Mouse (Mus musculus): ENCODE measurements around the gene Mpo. TPM values are rescaled to one million over a fixed set of nuclear protein-coding genes. Genes with fewer than 3 reads are reported as not detected.

Mpo gene
- polyA plus RNA-seq, 1 experiment from 2014 or later, result 6.1 TPM

DNA sequence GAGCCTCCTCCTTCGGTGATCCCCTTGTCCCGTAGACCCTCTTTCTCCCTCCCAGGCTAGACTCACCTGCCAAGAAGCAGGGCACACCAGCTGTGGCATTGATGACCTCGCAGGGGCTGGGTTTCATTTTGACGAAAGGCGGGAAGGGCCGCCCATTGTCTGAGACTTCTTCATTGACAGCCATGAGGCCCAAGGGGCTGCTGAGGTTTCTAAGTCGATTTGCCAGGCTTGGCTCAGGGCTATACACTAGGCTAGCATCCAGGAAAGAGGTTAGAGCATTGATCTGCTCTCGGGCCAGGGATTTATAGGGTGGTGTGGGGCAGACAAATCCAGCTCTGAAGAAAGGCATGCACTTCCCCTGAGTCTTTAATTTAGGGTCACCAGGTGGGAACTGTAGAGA lies 21.4 kb downstream of the Mpo start:
- H3K9me3 ChIP-seq (ENCODE audit: control insufficient read depth, low read length), result no peaks in the 10 kb centered on the region
- WGBS, result 70% methylated on average over 8 of the region's 8 CpGs
- no peak overlapping the region for H3K27ac ChIP-seq (ENCODE audit: low read length)
- no peak overlapping the region for H3K4me2 ChIP-seq (ENCODE audit: low read depth, low read length)
- peaks cover 5% of the 10 kb centered on the region; the same call in 1 of the 2 replicates for H3K27me3 ChIP-seq (replicated peaks; ENCODE audit: control insufficient read depth, insufficient read depth, low read length)
- no peak for ATAC-seq
- H3K36me3 ChIP-seq (ENCODE audit: control insufficient read depth, insufficient read depth, low read length), result no peaks in the 10 kb centered on the region
- H3K4me1 ChIP-seq (ENCODE audit: control insufficient read depth, insufficient read depth, low read length), result no peaks in the 10 kb centered on the region
- no peak overlapping the region for H3K9ac ChIP-seq (ENCODE audit: low read depth, low read length)
- no peak overlapping the region for H3K4me3 ChIP-seq (ENCODE audit: low read length)

- Histone ChIP-seq H3K4me2 (ENCODE audit: low read depth, low read length) (peak overlapping the region; percentile 56), H3K27me3 (replicated peaks; ENCODE audit: control insufficient read depth, insufficient read depth, low read length) (peaks cover 5% of the 10 kb centered on the region; the same call in 1 of the 2 replicates), H3K36me3 (ENCODE audit: control insufficient read depth, insufficient read depth, low read length) (no peaks in the 10 kb centered on the region), H3K27ac (ENCODE audit: low read length) (no peak overlapping the region), H3K9ac (ENCODE audit: low read depth, low read length) (peak overlapping the region; percentile 31; the same call in 1 of the 2 replicates), H3K4me1 (ENCODE audit: control insufficient read depth, insufficient read depth, low read length) (no peaks in the 10 kb centered on the region), H3K4me3 (ENCODE audit: low read length) (peak overlapping the region; percentile 42), H3K9me3 (ENCODE audit: control insufficient read depth, low read length) (no peaks in the 10 kb centered on the region)
- 3% methylated on average over 31 of the region's 31 CpGs for WGBS
- ATAC-seq, result no peak
These were observed 23.5 kb downstream of the Mpo start for GRCm38 (mm10) chr11:87816707-87817442.

DNA sequence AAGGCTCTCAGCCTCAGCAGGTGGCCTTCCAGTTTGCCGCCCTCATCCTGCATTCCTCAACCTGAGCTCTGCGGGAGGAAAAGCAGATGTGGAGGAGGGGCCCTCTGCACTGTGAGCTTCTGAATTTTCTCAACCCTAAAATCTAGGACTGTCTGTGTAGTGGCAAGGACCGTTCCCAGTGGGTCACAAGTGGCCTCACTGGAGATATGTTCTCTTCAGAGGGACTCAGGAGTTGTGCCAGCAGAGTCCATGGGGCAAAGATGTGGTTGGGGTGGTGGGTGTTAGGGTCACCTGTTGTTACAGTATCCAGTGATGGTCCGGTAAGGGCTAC lies 24.0 kb downstream of the Mpo start:
- H3K4me1 ChIP-seq (ENCODE audit: control insufficient read depth, insufficient read depth, low read length), result no peaks in the 10 kb centered on the region
- H3K4me3 ChIP-seq (ENCODE audit: low read length), result peak overlapping the region; percentile 42
- no peak overlapping the region for H3K27ac ChIP-seq (ENCODE audit: low read length)
- peaks cover 5% of the 10 kb centered on the region; the same call in 1 of the 2 replicates for H3K27me3 ChIP-seq (replicated peaks; ENCODE audit: control insufficient read depth, insufficient read depth, low read length)
- WGBS, result 35% methylated on average over 4 of the region's 4 CpGs
- no peaks in the 10 kb centered on the region for H3K9me3 ChIP-seq (ENCODE audit: control insufficient read depth, low read length)
- no peak for ATAC-seq
- no peaks in the 10 kb centered on the region for H3K36me3 ChIP-seq (ENCODE audit: control insufficient read depth, insufficient read depth, low read length)
- H3K4me2 ChIP-seq (ENCODE audit: low read depth, low read length), result peak overlapping the region; percentile 56
- peak overlapping the region; percentile 31; the same call in 1 of the 2 replicates for H3K9ac ChIP-seq (ENCODE audit: low read depth, low read length)

DNA sequence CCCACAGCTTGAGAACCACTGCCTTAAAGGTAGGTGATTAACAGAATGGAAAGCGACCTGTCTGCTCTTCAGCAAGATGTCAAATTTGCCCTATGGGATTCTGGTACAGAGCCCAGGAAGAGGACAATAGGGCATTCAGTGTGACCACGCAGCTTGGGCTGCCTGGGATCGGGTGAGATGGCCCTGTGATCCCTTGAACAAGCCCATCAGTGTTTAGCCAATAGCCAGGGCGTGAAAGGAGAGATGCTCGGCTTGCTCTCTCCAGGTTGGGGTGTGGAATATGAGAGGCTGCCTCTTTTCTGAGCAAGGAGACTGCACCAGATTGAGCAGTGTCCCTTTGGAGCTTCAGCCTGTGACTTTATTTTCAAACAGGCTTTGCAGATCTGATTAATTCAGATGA lies 28.1 kb downstream of the Mpo start:
- Histone ChIP-seq H3K9me3 (ENCODE audit: control insufficient read depth, low read length) (no peaks in the 10 kb centered on the region), H3K4me1 (ENCODE audit: control insufficient read depth, insufficient read depth, low read length) (no peaks in the 10 kb centered on the region), H3K27me3 (replicated peaks; ENCODE audit: control insufficient read depth, insufficient read depth, low read length) (no peaks in the 10 kb centered on the region), H3K4me2 (ENCODE audit: low read depth, low read length) (no peak overlapping the region), H3K9ac (ENCODE audit: low read depth, low read length) (no peak overlapping the region), H3K4me3 (ENCODE audit: low read length) (no peak overlapping the region), H3K27ac (ENCODE audit: low read length) (no peak overlapping the region), H3K36me3 (ENCODE audit: control insufficient read depth, insufficient read depth, low read length) (no peaks in the 10 kb centered on the region)
- ATAC-seq, result no peak
- WGBS, result 59% methylated on average over 5 of the region's 5 CpGs

DNA sequence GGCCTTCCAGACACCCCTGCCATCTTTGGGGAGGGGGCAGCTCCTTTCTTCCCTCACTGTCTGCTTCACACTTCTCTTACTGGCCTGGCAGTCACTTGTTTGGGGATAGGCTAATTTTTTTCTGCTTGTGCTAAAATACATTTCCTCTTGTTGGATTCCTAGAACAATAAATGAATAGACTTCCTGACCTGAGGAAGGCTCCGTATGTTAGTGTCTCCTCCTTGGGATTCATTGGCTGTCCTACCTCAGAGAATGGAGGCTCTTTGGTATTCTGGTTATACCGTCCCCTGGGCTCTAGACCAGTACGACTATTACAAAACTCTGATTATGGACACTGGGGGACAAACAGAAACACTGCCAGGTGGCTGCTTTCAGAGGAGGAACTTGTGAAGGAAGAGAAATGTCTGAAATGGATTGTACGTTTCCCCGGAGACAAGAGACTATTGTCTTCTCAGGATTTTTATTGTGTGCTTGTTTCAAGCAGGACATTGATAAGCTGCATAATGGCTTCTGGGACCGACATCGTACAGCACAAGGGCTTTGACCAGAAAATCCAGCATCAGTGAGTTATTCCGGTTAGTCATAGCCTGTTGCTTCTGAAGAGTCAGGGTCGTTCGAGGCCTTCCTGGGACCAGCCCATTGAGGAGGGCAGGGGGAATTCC lies 35.0 kb downstream of the Mpo start, which contains the start of gene Lpo:
TSS of gene Lpo (minus strand) at position 51 of the 662 bp plus-strand sequence.
- Histone ChIP-seq H3K36me3 (ENCODE audit: control insufficient read depth, insufficient read depth, low read length) (no peaks in the 10 kb centered on the region), H3K27me3 (replicated peaks; ENCODE audit: control insufficient read depth, insufficient read depth, low read length) (no peaks in the 10 kb centered on the region), H3K27ac (ENCODE audit: low read length) (no peak within 1 kb of the TSS), H3K4me2 (ENCODE audit: low read depth, low read length) (no peak within 1 kb of the TSS), H3K9me3 (ENCODE audit: control insufficient read depth, low read length) (no peaks in the 10 kb centered on the region), H3K9ac (ENCODE audit: low read depth, low read length) (no peak within 1 kb of the TSS), H3K4me1 (ENCODE audit: control insufficient read depth, insufficient read depth, low read length) (no peaks in the 10 kb centered on the region), H3K4me3 (ENCODE audit: low read length) (no peak within 1 kb of the TSS)
- no peak for ATAC-seq
- WGBS, result 45% methylated on average over 10 of the region's 10 CpGs

GRCm38 (mm10) chr11:87840676-87841075 lies 47.3 kb downstream of the Mpo start:
- Histone ChIP-seq H3K4me3 (ENCODE audit: low read length) (no peak overlapping the region), H3K9me3 (ENCODE audit: control insufficient read depth, low read length) (no peaks in the 10 kb centered on the region), H3K36me3 (ENCODE audit: control insufficient read depth, insufficient read depth, low read length) (no peaks in the 10 kb centered on the region), H3K9ac (ENCODE audit: low read depth, low read length) (no peak overlapping the region), H3K27me3 (replicated peaks; ENCODE audit: control insufficient read depth, insufficient read depth, low read length) (no peaks in the 10 kb centered on the region), H3K27ac (ENCODE audit: low read length) (no peak overlapping the region), H3K4me1 (ENCODE audit: control insufficient read depth, insufficient read depth, low read length) (no peaks in the 10 kb centered on the region), H3K4me2 (ENCODE audit: low read depth, low read length) (no peak overlapping the region)
- WGBS, result 67% methylated on average over 8 of the region's 8 CpGs
- ATAC-seq, result no peak

DNA sequence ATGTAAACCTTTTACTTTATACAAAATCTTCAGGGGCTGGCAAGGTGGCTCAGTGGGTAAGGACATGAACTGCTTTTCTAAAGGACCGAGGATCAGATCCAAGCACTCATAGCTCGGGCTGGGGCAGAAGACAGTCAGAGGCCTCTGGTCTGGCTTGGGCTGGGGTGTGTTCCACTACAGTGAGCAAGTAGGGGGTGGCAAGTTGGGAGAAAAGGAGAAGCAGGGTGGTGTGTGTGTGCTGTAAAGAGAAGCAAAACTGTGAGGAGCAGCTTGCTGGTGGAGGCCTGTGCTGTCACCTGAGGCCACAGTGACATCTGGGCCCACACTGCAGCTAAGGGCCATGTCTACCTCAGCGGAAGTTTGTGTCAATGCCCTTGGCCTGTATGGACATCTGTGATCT lies 48.1 kb downstream of the Mpo start:
- no peak for ATAC-seq
- H3K4me3 ChIP-seq (ENCODE audit: low read length), result no peak overlapping the region
- no peaks in the 10 kb centered on the region for H3K27me3 ChIP-seq (replicated peaks; ENCODE audit: control insufficient read depth, insufficient read depth, low read length)
- H3K27ac ChIP-seq (ENCODE audit: low read length), result no peak overlapping the region
- H3K4me1 ChIP-seq (ENCODE audit: control insufficient read depth, insufficient read depth, low read length), result no peaks in the 10 kb centered on the region
- no peaks in the 10 kb centered on the region for H3K36me3 ChIP-seq (ENCODE audit: control insufficient read depth, insufficient read depth, low read length)
- no peaks in the 10 kb centered on the region for H3K9me3 ChIP-seq (ENCODE audit: control insufficient read depth, low read length)
- H3K9ac ChIP-seq (ENCODE audit: low read depth, low read length), result no peak overlapping the region
- 83% methylated on average over 3 of the region's 3 CpGs for WGBS
- no peak overlapping the region for H3K4me2 ChIP-seq (ENCODE audit: low read depth, low read length)

DNA sequence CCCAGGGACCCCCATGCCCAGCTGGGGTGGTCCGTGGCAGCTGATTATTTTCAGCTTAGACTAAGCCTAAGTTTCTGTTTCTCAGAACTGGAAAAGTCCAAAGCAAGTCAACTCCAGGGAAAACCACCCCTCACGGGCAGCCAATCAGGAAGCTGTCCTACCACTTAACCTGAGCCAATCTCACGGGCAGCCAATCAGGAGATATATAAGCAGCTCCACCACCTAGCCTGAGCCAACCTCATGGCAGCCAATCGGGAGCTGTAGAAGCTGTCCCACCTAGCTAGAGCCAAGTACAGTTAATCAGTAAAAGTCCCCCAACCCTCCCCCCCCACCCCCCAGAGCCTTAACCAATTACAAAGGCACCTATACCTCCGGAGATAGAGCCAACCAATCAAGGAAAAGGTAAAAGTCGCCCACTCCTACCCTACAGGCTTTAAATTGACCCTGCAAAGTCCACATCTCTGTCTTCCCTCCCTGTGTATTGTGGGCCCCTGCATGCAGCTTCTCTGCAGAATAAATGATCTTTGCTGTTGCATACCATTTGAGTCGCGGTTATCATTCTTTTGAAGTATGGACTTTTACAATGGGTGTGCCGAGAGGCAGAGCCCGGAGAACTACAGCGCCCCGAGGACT lies 53.7 kb downstream of the Mpo start:
- Histone ChIP-seq H3K9me3 (ENCODE audit: control insufficient read depth, low read length) (no peaks in the 10 kb centered on the region), H3K9ac (ENCODE audit: low read depth, low read length) (no peak overlapping the region), H3K4me2 (ENCODE audit: low read depth, low read length) (peak overlapping the region; percentile 25), H3K4me1 (ENCODE audit: control insufficient read depth, insufficient read depth, low read length) (no peaks in the 10 kb centered on the region), H3K4me3 (ENCODE audit: low read length) (no peak overlapping the region), H3K27me3 (replicated peaks; ENCODE audit: control insufficient read depth, insufficient read depth, low read length) (no peaks in the 10 kb centered on the region), H3K27ac (ENCODE audit: low read length) (no peak overlapping the region), H3K36me3 (ENCODE audit: control insufficient read depth, insufficient read depth, low read length) (no peaks in the 10 kb centered on the region)
- 63% methylated on average over 12 of the region's 12 CpGs for WGBS
- ATAC-seq, result peak; percentile 92

- 81% methylated on average over 6 of the region's 6 CpGs for WGBS
- Histone ChIP-seq H3K36me3 (ENCODE audit: control insufficient read depth, insufficient read depth, low read length) (no peaks in the 10 kb centered on the region), H3K27me3 (replicated peaks; ENCODE audit: control insufficient read depth, insufficient read depth, low read length) (no peaks in the 10 kb centered on the region), H3K4me3 (ENCODE audit: low read length) (no peak overlapping the region), H3K4me2 (ENCODE audit: low read depth, low read length) (no peak overlapping the region), H3K9ac (ENCODE audit: low read depth, low read length) (no peak overlapping the region), H3K9me3 (ENCODE audit: control insufficient read depth, low read length) (no peaks in the 10 kb centered on the region), H3K4me1 (ENCODE audit: control insufficient read depth, insufficient read depth, low read length) (no peaks in the 10 kb centered on the region), H3K27ac (ENCODE audit: low read length) (no peak overlapping the region)
- ATAC-seq, result 0 out of 2 replicates have a peak, but pooled peaks have one; percentile 19
These were observed 54.5 kb downstream of the Mpo start for GRCm38 (mm10) chr11:87847884-87848283.
